Mouse (Mus musculus) kidney, postnatal 0 days (tissue): ENCODE data around the gene Gm9833. TPM values are rescaled to one million over a fixed set of nuclear protein-coding genes. Genes with fewer than 3 reads are reported as not detected.

Experiments
- ATAC-seq: fragments of 200-750 bp; cut with Nextera tagmentation; replicated peaks from 2 replicates; pipeline ENCODE4 v1.8.0; 2017; ENCODE audit warnings: low read depth, moderate number of reproducible peaks, moderate TSS enrichment, moderate library complexity; ENCODE audit not compliant: low FRiP score
- DNase-seq: peaks from one replicate; pipeline ENCODE4 v3.0.0-alpha.2; 2016; ENCODE audit warnings: low spot score
- H3K27ac ChIP-seq: fragments of 300-500 bp; sonication (generic); 2 replicates; pipeline ENCODE4 v1.5.1; 2014; ENCODE audit warnings: mild to moderate bottlenecking
- H3K27me3 ChIP-seq: fragments of 300-500 bp; sonication (generic); 2 replicates; pipeline ENCODE4 v1.6.1; 2014; ENCODE audit warnings: low read length, mixed read lengths; ENCODE audit not compliant: insufficient read depth
- H3K36me3 ChIP-seq: fragments of 300-500 bp; sonication (generic); 2 replicates; pipeline ENCODE4 v1.6.1; 2014; ENCODE audit warnings: low read length, mixed read lengths; ENCODE audit not compliant: insufficient read depth
- H3K4me1 ChIP-seq: fragments of 300-500 bp; sonication (generic); replicated peaks from 2 replicates; pipeline ENCODE4 v1.6.1; 2014; ENCODE audit warnings: antibody characterized with exemption, low read length, mixed read lengths; ENCODE audit not compliant: insufficient read depth
- H3K4me2 ChIP-seq: fragments of 300-500 bp; sonication (generic); 2 replicates; pipeline ENCODE4 v1.6.1; 2014; ENCODE audit warnings: mild to moderate bottlenecking, low read length, moderate library complexity, mixed read lengths
- H3K4me3 ChIP-seq: fragments of 300-500 bp; sonication (generic); replicated peaks from 2 replicates; pipeline ENCODE4 v1.5.1; 2014; ENCODE audit warnings: low read depth, low read length
- H3K9ac ChIP-seq: fragments of 300-500 bp; sonication (generic); 2 replicates; pipeline ENCODE4 v1.6.1; 2014; ENCODE audit warnings: low read depth, low read length
- H3K9me3 ChIP-seq: fragments of 300-500 bp; sonication (generic); replicated peaks from 2 replicates; pipeline ENCODE4 v1.6.1; 2016; ENCODE audit warnings: low read length, inconsistent platforms, mixed read lengths
- CTCF ChIP-seq: IDR thresholded peaks from 2 replicates; pipeline ENCODE4 v1.5.1; 2016; ENCODE audit warnings: antibody characterized with exemption, low read depth, mild to moderate bottlenecking, moderate library complexity
- WGBS: fragments of 180-500 bp; shearing (Covaris S2); extraction: QIAGEN DNeasy Blood & Tissue Kit; methylation state at CpG from one replicate; pipeline ENCODE4 v1.1.7; 2014; 5-methylcytosine and 5-hydroxymethylcytosine counted together
- polyA plus RNA-seq: library from polyadenylated mRNA; unstranded; fragments of >200 nt; fragmentation: Nextera tagmentation; extraction: Ambion mirVana; gene quantifications from 2 replicates; pipeline ENCODE4 v1.2.1, GENCODE M21; 2015

Gene Gm9833
- polyA plus RNA-seq, 1 experiment from 2014 or later, result 2.6 TPM

DNA sequence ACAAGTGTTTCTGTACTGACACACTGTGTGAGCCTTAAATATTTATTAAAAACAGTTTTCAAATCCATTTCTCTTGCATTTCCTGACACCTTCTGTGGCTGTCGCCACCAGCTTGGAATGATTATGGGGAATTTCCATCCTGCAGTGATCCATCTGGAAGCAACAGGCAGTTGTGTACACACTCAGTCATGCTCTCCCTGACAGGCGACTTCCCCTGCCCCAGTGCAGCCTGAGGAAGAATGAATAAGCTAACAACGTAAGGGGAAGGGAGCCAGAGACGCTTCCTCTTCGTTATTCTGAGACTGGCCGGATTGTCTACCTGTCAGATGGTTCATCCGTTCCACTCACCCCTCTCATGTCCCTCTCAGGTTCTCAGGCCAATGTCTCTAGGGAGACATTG is 4.6 kb downstream of the Gm9833 start:
- H3K27ac ChIP-seq, result peak overlapping the region; percentile 66
- no peak overlapping the region for H3K9ac ChIP-seq
- H3K4me3 ChIP-seq, result no peak overlapping the region
- no peak for TF ChIP-seq CTCF
- H3K4me2 ChIP-seq, result no peak overlapping the region
- H3K27me3 ChIP-seq, result no peaks in the 10 kb centered on the region
- no peaks in the 10 kb centered on the region for H3K36me3 ChIP-seq
- ATAC-seq (no peak), DNase-seq (peak; percentile 69)
- WGBS, result 37% methylated on average over 7 of the region's 7 CpGs
- H3K9me3 ChIP-seq, result no peaks in the 10 kb centered on the region
- no peaks in the 10 kb centered on the region for H3K4me1 ChIP-seq

DNA sequence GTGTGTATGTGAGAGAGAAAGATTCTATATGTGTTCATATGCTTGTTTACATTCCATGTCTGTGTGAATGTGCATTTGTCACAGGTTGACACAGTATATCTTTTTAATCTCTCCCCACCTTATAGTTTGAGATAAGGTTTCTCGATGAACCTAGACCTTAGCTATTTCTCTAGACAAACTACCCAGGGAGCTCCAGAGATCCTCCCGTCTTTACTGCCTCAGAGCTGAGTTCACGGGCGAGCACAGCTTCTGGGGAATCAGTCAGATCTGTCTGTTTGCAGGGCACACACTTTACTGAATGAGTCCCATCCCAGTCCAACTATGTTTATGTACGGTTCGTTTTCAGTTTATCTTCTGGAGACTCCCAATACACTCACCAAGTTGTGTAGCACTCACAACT is 5.0 kb downstream of the Gm9833 start:
- Histone ChIP-seq H3K4me3 (no peak overlapping the region), H3K27me3 (no peaks in the 10 kb centered on the region), H3K9ac (no peak overlapping the region), H3K9me3 (no peaks in the 10 kb centered on the region), H3K36me3 (no peaks in the 10 kb centered on the region), H3K4me2 (no peak overlapping the region), H3K4me1 (no peaks in the 10 kb centered on the region), H3K27ac (peak overlapping the region; percentile 31; the same call in 1 of the 2 replicates)
- no peak for DNase-seq
- no peak for TF ChIP-seq CTCF
- ATAC-seq, result no peak
- 52% methylated on average over 6 of the region's 6 CpGs for WGBS

DNA sequence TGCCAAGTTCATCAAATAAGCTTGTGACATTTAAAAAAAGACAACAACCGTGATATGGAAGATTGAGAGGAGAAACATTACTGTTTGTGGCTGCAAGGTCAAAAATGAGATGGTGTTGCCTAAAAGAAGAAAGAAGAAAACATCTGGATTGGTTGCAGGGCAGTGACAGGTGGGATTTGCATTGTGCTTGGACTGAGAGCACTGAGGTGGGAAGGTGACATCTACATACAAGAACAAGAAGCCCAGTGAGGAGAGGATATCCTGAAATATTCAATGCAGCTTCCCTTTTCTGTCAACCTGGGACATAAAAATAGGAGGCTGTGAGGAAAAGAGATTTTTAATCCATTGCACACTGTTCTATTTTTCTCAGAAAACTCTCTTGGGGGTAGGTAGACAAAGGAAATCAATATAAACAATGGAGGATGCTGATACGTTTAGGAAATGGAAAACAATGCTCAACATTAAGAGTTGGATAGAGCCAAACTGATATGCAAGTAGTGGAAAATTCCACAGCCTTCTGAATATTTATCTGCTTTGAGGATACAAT is 7.2 kb downstream of the Gm9833 start:
- WGBS, result 71% methylated on average over 2 of the region's 2 CpGs

DNA sequence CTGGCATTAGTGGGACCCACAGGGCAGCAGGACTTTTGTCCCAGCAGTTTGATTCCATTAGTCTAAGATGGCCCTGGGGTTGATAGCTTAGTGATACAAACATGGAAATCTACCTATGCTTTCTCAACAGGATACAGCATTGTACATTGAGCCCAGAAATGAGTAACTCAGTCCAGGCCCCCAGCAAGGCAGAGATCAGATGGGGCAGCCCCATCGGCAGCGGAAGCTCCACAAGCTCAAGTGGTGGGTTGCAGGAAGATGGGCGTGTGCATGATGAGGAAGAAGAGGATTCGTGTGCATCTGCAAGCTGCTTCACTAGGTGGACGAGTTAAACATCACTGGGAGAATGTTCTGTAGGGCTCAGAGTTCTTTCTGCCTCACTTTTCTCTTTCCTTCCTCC is 11.8 kb downstream of the Gm9833 start:
- Histone ChIP-seq H3K27ac (no peak overlapping the region), H3K36me3 (no peaks in the 10 kb centered on the region), H3K4me2 (no peak overlapping the region), H3K27me3 (no peaks in the 10 kb centered on the region), H3K9me3 (no peaks in the 10 kb centered on the region), H3K4me3 (no peak overlapping the region), H3K9ac (no peak overlapping the region), H3K4me1 (no peaks in the 10 kb centered on the region)
- WGBS, result 90% methylated on average over 5 of the region's 5 CpGs
- TF ChIP-seq CTCF, result no peak
- no peak for ATAC-seq
- no peak for DNase-seq

More for the DNA sequence above, 7.2 kb downstream of the Gm9833 start:
- Histone ChIP-seq H3K4me3 (no peak overlapping the region), H3K4me2 (no peak overlapping the region), H3K9me3 (no peaks in the 10 kb centered on the region), H3K36me3 (no peaks in the 10 kb centered on the region), H3K4me1 (no peaks in the 10 kb centered on the region), H3K27ac (no peak overlapping the region), H3K27me3 (no peaks in the 10 kb centered on the region), H3K9ac (no peak overlapping the region)
- ATAC-seq (no peak), DNase-seq (peak; percentile 47)
- TF ChIP-seq CTCF, result no peak

DNA sequence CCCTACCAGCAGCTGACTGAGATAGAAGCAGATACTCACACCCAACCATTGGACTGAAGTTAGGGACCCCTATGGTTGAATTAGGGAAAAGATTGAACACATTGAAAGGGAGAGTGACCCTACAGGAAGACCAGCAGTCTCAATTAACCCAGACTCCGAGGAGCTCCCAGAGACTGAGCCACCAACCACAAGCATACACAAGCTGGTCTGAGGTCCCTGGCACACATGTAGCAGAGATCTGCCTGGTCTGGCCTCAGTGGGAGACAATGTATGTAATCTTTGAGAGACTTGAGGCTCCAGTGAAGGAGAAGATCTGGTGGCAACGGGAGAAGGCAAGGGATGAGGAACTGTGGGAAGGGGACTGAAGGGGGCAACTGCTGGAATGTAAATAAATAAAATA is 23.7 kb downstream of the Gm9833 start:
- no peaks in the 10 kb centered on the region for H3K9me3 ChIP-seq

DNA sequence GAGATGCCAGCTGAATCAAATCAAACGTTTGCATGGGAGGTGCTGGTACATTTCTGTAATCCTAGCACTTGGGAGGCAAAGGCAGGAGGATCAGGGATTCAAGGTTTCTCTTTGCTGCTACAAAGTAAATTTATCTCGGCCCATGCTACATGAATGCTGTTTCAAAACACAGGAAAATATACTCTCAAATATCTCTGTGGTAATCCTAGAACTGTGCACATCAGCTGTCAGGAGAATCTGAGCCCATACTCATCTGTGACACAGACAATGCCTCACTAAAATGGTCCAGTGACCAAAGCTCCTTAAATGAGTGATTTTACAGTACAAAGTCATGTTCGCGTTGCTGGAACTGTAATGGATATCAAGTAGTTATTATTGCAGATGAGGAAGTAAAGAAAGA is 24.3 kb downstream of the Gm9833 start:
- TF ChIP-seq CTCF, result no peak
- Histone ChIP-seq H3K36me3 (no peaks in the 10 kb centered on the region), H3K9me3 (no peaks in the 10 kb centered on the region), H3K4me3 (no peak overlapping the region), H3K4me1 (no peaks in the 10 kb centered on the region), H3K9ac (no peak overlapping the region), H3K27me3 (no peaks in the 10 kb centered on the region), H3K27ac (no peak overlapping the region), H3K4me2 (no peak overlapping the region)
- DNase-seq, result peak; percentile 60
- no peak for ATAC-seq
- 36% methylated on average over 4 of the region's 4 CpGs for WGBS

More for the DNA sequence above, 23.7 kb downstream of the Gm9833 start:
- Histone ChIP-seq H3K27me3 (no peaks in the 10 kb centered on the region), H3K4me1 (no peaks in the 10 kb centered on the region), H3K36me3 (no peaks in the 10 kb centered on the region), H3K27ac (no peak overlapping the region), H3K4me2 (no peak overlapping the region), H3K9ac (no peak overlapping the region), H3K4me3 (no peak overlapping the region)
- DNase-seq (no peak), ATAC-seq (no peak)
- no peak for TF ChIP-seq CTCF
- WGBS, result 75% methylated on average over 2 of the region's 2 CpGs

DNA sequence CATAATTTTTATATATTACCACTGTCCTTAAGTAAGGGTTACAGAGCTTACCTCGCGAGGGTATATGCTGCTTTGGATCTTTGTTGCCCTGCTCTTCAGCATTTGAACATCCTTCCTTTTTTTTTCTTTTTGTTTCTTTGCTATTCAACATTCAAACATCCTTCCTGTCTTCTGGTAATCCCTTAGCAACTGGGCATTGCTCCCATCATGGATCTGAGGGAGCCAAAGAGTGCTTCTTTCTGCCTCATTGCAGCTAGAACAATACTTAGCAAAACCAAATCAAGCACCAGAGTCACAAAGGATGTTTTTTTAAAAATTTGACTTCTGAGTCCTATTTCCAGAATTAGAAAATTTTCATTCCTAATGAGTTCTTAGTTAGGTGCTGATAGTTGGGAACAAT is 24.8 kb downstream of the Gm9833 start:
- Histone ChIP-seq H3K27ac (no peak overlapping the region), H3K36me3 (no peaks in the 10 kb centered on the region), H3K9me3 (no peaks in the 10 kb centered on the region), H3K9ac (no peak overlapping the region), H3K4me3 (no peak overlapping the region), H3K4me2 (no peak overlapping the region), H3K27me3 (no peaks in the 10 kb centered on the region), H3K4me1 (no peaks in the 10 kb centered on the region)
- ATAC-seq (no peak), DNase-seq (no peak)
- WGBS, result 78% methylated on average over 2 of the region's 2 CpGs
- no peak for TF ChIP-seq CTCF
